Mouse (Mus musculus): ENCODE measurements around the gene Actr6. TPM values are rescaled to one million over a fixed set of nuclear protein-coding genes. Genes with fewer than 3 reads are reported as not detected.
"Not testable (repeated sequence)": the region's sequence is repeated elsewhere in the genome, so short reads cannot be mapped to it uniquely, and the experiment has no call there.

Gene Actr6
- polyA plus RNA-seq, 1 experiment, result 0.06 TPM

- Histone ChIP-seq H3K27me3 (ENCODE audit: control insufficient read depth) (no peaks in the 10 kb centered on the region), H3K4me1 (ENCODE audit: control insufficient read depth) (no peaks in the 10 kb centered on the region), H3K9me3 (ENCODE audit: control insufficient read depth, low read length) (no peaks in the 10 kb centered on the region), H3K36me3 (ENCODE audit: control insufficient read depth) (peaks cover 42% of the 10 kb centered on the region), H3K4me3 (replicated peaks) (no peak overlapping the region)
- TF ChIP-seq GATA1 (IDR thresholded peaks at IDR 0.05; ENCODE audit: low read length) (no peak), TAL1 (IDR thresholded peaks at IDR 0.05; ENCODE audit: low read length) (no peak)
Observed at GRCm38 (mm10) chr10:89720796-89721195, 11.3 kb downstream of the Actr6 start.

- Histone ChIP-seq H3K36me3 (ENCODE audit: control insufficient read depth) (peaks cover 41% of the 10 kb centered on the region), H3K27me3 (ENCODE audit: control insufficient read depth) (no peaks in the 10 kb centered on the region), H3K4me3 (replicated peaks) (no peak overlapping the region), H3K9me3 (ENCODE audit: control insufficient read depth, low read length) (no peaks in the 10 kb centered on the region), H3K4me1 (ENCODE audit: control insufficient read depth) (no peaks in the 10 kb centered on the region)
- TF ChIP-seq GATA1 (IDR thresholded peaks at IDR 0.05; ENCODE audit: low read length), result no peak
- TF ChIP-seq TAL1 (IDR thresholded peaks at IDR 0.05; ENCODE audit: low read length), result no peak
Observed at GRCm38 (mm10) chr10:89720252-89720651, 11.8 kb downstream of the Actr6 start.

- Histone ChIP-seq H3K9me3 (ENCODE audit: control insufficient read depth, low read length) (no peaks in the 10 kb centered on the region), H3K36me3 (ENCODE audit: control insufficient read depth) (peaks cover 45% of the 10 kb centered on the region), H3K4me3 (replicated peaks) (no peak overlapping the region), H3K27me3 (ENCODE audit: control insufficient read depth) (no peaks in the 10 kb centered on the region), H3K4me1 (ENCODE audit: control insufficient read depth) (no peaks in the 10 kb centered on the region)
- TF ChIP-seq TAL1 (IDR thresholded peaks at IDR 0.05; ENCODE audit: low read length) (no peak), GATA1 (IDR thresholded peaks at IDR 0.05; ENCODE audit: low read length) (no peak)
Observed at GRCm38 (mm10) chr10:89714910-89715309, 17.2 kb downstream of the Actr6 start.

GRCm38 (mm10) chr10:89708720-89709119 is 23.4 kb downstream of the Actr6 start:
- Histone ChIP-seq H3K36me3 (ENCODE audit: control insufficient read depth) (peaks cover 18% of the 10 kb centered on the region), H3K4me3 (replicated peaks) (no peak overlapping the region), H3K27me3 (ENCODE audit: control insufficient read depth) (no peaks in the 10 kb centered on the region), H3K4me1 (ENCODE audit: control insufficient read depth) (no peaks in the 10 kb centered on the region), H3K9me3 (ENCODE audit: control insufficient read depth, low read length) (no peaks in the 10 kb centered on the region)
- TF ChIP-seq TAL1 (IDR thresholded peaks at IDR 0.05; ENCODE audit: low read length) (no peak), GATA1 (IDR thresholded peaks at IDR 0.05; ENCODE audit: low read length) (no peak)

- Histone ChIP-seq H3K4me3 (replicated peaks) (no peak overlapping the region), H3K36me3 (ENCODE audit: control insufficient read depth) (peaks cover 5% of the 10 kb centered on the region), H3K4me1 (ENCODE audit: control insufficient read depth) (no peaks in the 10 kb centered on the region), H3K9me3 (ENCODE audit: control insufficient read depth, low read length) (no peaks in the 10 kb centered on the region), H3K27me3 (ENCODE audit: control insufficient read depth) (no peaks in the 10 kb centered on the region)
- TF ChIP-seq GATA1 (IDR thresholded peaks at IDR 0.05; ENCODE audit: low read length) (no peak), TAL1 (IDR thresholded peaks at IDR 0.05; ENCODE audit: low read length) (no peak)
Observed at GRCm38 (mm10) chr10:89707397-89707796, 24.7 kb downstream of the Actr6 start.

GRCm38 (mm10) chr10:89703042-89703441 is 29.1 kb downstream of the Actr6 start:
- H3K4me1 ChIP-seq (ENCODE audit: control insufficient read depth), result no peaks in the 10 kb centered on the region
- no peak overlapping the region for H3K4me3 ChIP-seq (replicated peaks)
- H3K36me3 ChIP-seq (ENCODE audit: control insufficient read depth), result no peaks in the 10 kb centered on the region
- TF ChIP-seq GATA1 (IDR thresholded peaks at IDR 0.05; ENCODE audit: low read length), result no peak
- no peak for TF ChIP-seq TAL1 (IDR thresholded peaks at IDR 0.05; ENCODE audit: low read length)
- H3K27me3 ChIP-seq (ENCODE audit: control insufficient read depth), result no peaks in the 10 kb centered on the region
- H3K9me3 ChIP-seq (ENCODE audit: control insufficient read depth, low read length), result no peaks in the 10 kb centered on the region

GRCm38 (mm10) chr10:89697956-89698355 is 34.1 kb downstream of the Actr6 start:
- Histone ChIP-seq H3K4me1 (ENCODE audit: control insufficient read depth) (no peaks in the 10 kb centered on the region), H3K36me3 (ENCODE audit: control insufficient read depth) (no peaks in the 10 kb centered on the region), H3K9me3 (ENCODE audit: control insufficient read depth, low read length) (no peaks in the 10 kb centered on the region), H3K4me3 (replicated peaks) (no peak overlapping the region), H3K27me3 (ENCODE audit: control insufficient read depth) (peaks cover 5% of the 10 kb centered on the region)
- TF ChIP-seq TAL1 (IDR thresholded peaks at IDR 0.05; ENCODE audit: low read length) (no peak), GATA1 (IDR thresholded peaks at IDR 0.05; ENCODE audit: low read length) (no peak)

GRCm38 (mm10) chr10:89696270-89696669 is 35.8 kb downstream of the Actr6 start:
- H3K9me3 ChIP-seq (ENCODE audit: control insufficient read depth, low read length); H3K36me3 ChIP-seq (ENCODE audit: control insufficient read depth); H3K27me3 ChIP-seq (ENCODE audit: control insufficient read depth); H3K4me3 ChIP-seq (replicated peaks); H3K4me1 ChIP-seq (ENCODE audit: control insufficient read depth): not testable (repeated sequence)

- Histone ChIP-seq H3K4me1 (ENCODE audit: control insufficient read depth) (peaks cover 2% of the 10 kb centered on the region), H3K4me3 (replicated peaks) (peak overlapping the region; percentile 43), H3K36me3 (ENCODE audit: control insufficient read depth) (no peaks in the 10 kb centered on the region), H3K27me3 (ENCODE audit: control insufficient read depth) (peaks cover 5% of the 10 kb centered on the region), H3K9me3 (ENCODE audit: control insufficient read depth, low read length) (no peaks in the 10 kb centered on the region)
- TF ChIP-seq TAL1 (IDR thresholded peaks at IDR 0.05; ENCODE audit: low read length) (no peak), GATA1 (IDR thresholded peaks at IDR 0.05; ENCODE audit: low read length) (no peak)
Observed at GRCm38 (mm10) chr10:89695194-89695911, 36.7 kb downstream of the Actr6 start.

GRCm38 (mm10) chr10:89690021-89690420 is 42.1 kb downstream of the Actr6 start:
- Histone ChIP-seq H3K9me3 (ENCODE audit: control insufficient read depth, low read length) (no peaks in the 10 kb centered on the region), H3K27me3 (ENCODE audit: control insufficient read depth) (no peaks in the 10 kb centered on the region), H3K4me1 (ENCODE audit: control insufficient read depth) (peaks cover 37% of the 10 kb centered on the region), H3K36me3 (ENCODE audit: control insufficient read depth) (no peaks in the 10 kb centered on the region), H3K4me3 (replicated peaks) (no peak overlapping the region)
- TF ChIP-seq TAL1 (IDR thresholded peaks at IDR 0.05; ENCODE audit: low read length) (no peak), GATA1 (IDR thresholded peaks at IDR 0.05; ENCODE audit: low read length) (no peak)
